Mouse (Mus musculus) olfactory bulb, adult 2 months (tissue): ENCODE measurements around the gene Tnni2. TPM values are rescaled to one million over a fixed set of nuclear protein-coding genes. Genes with fewer than 3 reads are reported as not detected.

Source experiments
- H3K27ac ChIP-seq: fragments of 200-500 bp; 2 replicates; pipeline ENCODE4 v1.5.1; 2012; ENCODE audit warnings: low read depth, low read length; ENCODE audit not compliant: insufficient read depth
- H3K4me1 ChIP-seq: fragments of 200-500 bp; 2 replicates; pipeline ENCODE4 v1.6.1; 2012; ENCODE audit warnings: low read length; ENCODE audit not compliant: control insufficient read depth, insufficient read depth
- H3K4me3 ChIP-seq: fragments of 200-500 bp; 2 replicates; pipeline ENCODE4 v1.5.1; 2012; ENCODE audit warnings: mild to moderate bottlenecking, low read depth, low read length, moderate library complexity; ENCODE audit not compliant: insufficient read depth
- CTCF ChIP-seq: fragments of 200-500 bp; IDR thresholded peaks from 2 replicates; pipeline ENCODE4 v1.5.1; 2012; ENCODE audit warnings: low read depth, mild to moderate bottlenecking, low read length, moderate library complexity; ENCODE audit not compliant: insufficient read depth
- POLR2A ChIP-seq: fragments of 200-500 bp; IDR thresholded peaks from 2 replicates; pipeline ENCODE4 v1.6.1; 2012; ENCODE audit warnings: mild to moderate bottlenecking, low read depth, low read length, moderate library complexity; ENCODE audit not compliant: insufficient read depth
- whole genome bisulfite sequencing: fragments of 180-500 bp; shearing (Covaris S2); methylation state at CpG from one replicate; pipeline ENCODE4 v1.1.7; 2018; 5-methylcytosine and 5-hydroxymethylcytosine counted together
- polyA plus RNA-seq: library from polyadenylated mRNA; stranded (reverse); fragments of >200 nt; gene quantifications from 2 replicates; pipeline ENCODE4 v1.2.4, GENCODE M21; 2012; ENCODE audit warnings: low replicate concordance; ENCODE audit not compliant: missing spikeins, insufficient read depth, insufficient read length

The Tnni2 gene
- polyA plus RNA-seq, 1 experiment = not detected

- H3K27ac ChIP-seq = no peak overlapping the region
Measured at GRCm38 (mm10) chr7:142454706-142455105, 13.1 kb downstream of the Tnni2 start.

GRCm38 (mm10) chr7:142455251-142455650 lies 13.6 kb downstream of the Tnni2 start:
- Histone ChIP-seq H3K4me3 (no peak overlapping the region), H3K4me1 (peaks cover 9% of the 10 kb centered on the region; the same call in 1 of the 2 replicates), H3K27ac (no peak overlapping the region)
- 63% methylated on average over 2 of the region's 2 CpGs for WGBS
- TF ChIP-seq CTCF = no peak
- no peak for TF ChIP-seq POLR2A

More at GRCm38 (mm10) chr7:142454706-142455105, 13.1 kb downstream of the Tnni2 start:
- H3K4me1 ChIP-seq = peaks cover 9% of the 10 kb centered on the region; the same call in 1 of the 2 replicates
- H3K4me3 ChIP-seq = no peak overlapping the region
- TF ChIP-seq CTCF (no peak), POLR2A (no peak)
- WGBS = 79% methylated on average over 1 of the region's 1 CpGs

GRCm38 (mm10) chr7:142456806-142457205 lies 15.2 kb downstream of the Tnni2 start:
- TF ChIP-seq POLR2A (no peak), CTCF (no peak)
- no peak overlapping the region for H3K27ac ChIP-seq
- 84% methylated on average over 3 of the region's 3 CpGs for WGBS

GRCm38 (mm10) chr7:142457227-142457811 lies 15.7 kb downstream of the Tnni2 start:
- WGBS = 6% methylated on average over 3 of the region's 3 CpGs
- no peak overlapping the region for H3K4me3 ChIP-seq
- no peak for TF ChIP-seq POLR2A
- TF ChIP-seq CTCF = no peak
- no peak overlapping the region for H3K27ac ChIP-seq
- H3K4me1 ChIP-seq = peaks cover 9% of the 10 kb centered on the region; the same call in 1 of the 2 replicates

More at GRCm38 (mm10) chr7:142456806-142457205, 15.2 kb downstream of the Tnni2 start:
- H3K4me1 ChIP-seq = peaks cover 9% of the 10 kb centered on the region; the same call in 1 of the 2 replicates
- H3K4me3 ChIP-seq = no peak overlapping the region

GRCm38 (mm10) chr7:142458026-142458425 lies 16.4 kb downstream of the Tnni2 start:
- H3K4me3 ChIP-seq = no peak overlapping the region
- no peak overlapping the region for H3K27ac ChIP-seq
- WGBS = 40% methylated on average over 2 of the region's 2 CpGs
- H3K4me1 ChIP-seq = peaks cover 9% of the 10 kb centered on the region; the same call in 1 of the 2 replicates
- TF ChIP-seq CTCF (no peak), POLR2A (no peak)

GRCm38 (mm10) chr7:142458676-142459298 lies 17.2 kb downstream of the Tnni2 start:
- 89% methylated on average over 5 of the region's 5 CpGs for WGBS
- Histone ChIP-seq H3K4me1 (peaks cover 9% of the 10 kb centered on the region; the same call in 1 of the 2 replicates), H3K27ac (no peak overlapping the region), H3K4me3 (no peak overlapping the region)
- no peak for TF ChIP-seq CTCF

- Histone ChIP-seq H3K4me3 (no peak overlapping the region), H3K4me1 (peaks cover 9% of the 10 kb centered on the region; the same call in 1 of the 2 replicates), H3K27ac (no peak overlapping the region)
- WGBS = 98% methylated on average over 2 of the region's 2 CpGs
- no peak for TF ChIP-seq POLR2A
- TF ChIP-seq CTCF = no peak
Measured at GRCm38 (mm10) chr7:142459299-142459691, 17.7 kb downstream of the Tnni2 start.

GRCm38 (mm10) chr7:142460636-142461077 lies 19.0 kb downstream of the Tnni2 start, which contains the start of gene Lsp1:
Gene Lsp1 (plus strand): TSS chr7:142460809.
- no peak within 1 kb of the TSS for H3K27ac ChIP-seq
- peaks cover 9% of the 10 kb centered on the region; the same call in 1 of the 2 replicates for H3K4me1 ChIP-seq
- no peak for TF ChIP-seq CTCF
- no peak for TF ChIP-seq POLR2A
- WGBS = 94% methylated on average over 7 of the region's 7 CpGs
- H3K4me3 ChIP-seq = no peak within 1 kb of the TSS

- TF ChIP-seq CTCF (no peak), POLR2A (no peak)
- WGBS = 100% methylated on average over 2 of the region's 2 CpGs
Measured at GRCm38 (mm10) chr7:142461446-142461845, 19.8 kb downstream of the Tnni2 start.

More at GRCm38 (mm10) chr7:142461446-142461845, 19.8 kb downstream of the Tnni2 start:
- Histone ChIP-seq H3K4me3 (no peak overlapping the region), H3K27ac (no peak overlapping the region), H3K4me1 (peaks cover 9% of the 10 kb centered on the region; the same call in 1 of the 2 replicates)
